Mouse (Mus musculus) G1E (cell line): ENCODE results near the gene Ntsr1.

Experiments used
- CTCF ChIP-seq: IDR thresholded peaks from 2 replicates; pipeline ENCODE4 v1.5.1; 2012; ENCODE audit warnings: low read depth, low read length, inconsistent platforms, mixed read lengths
- GATA1 ChIP-seq: IDR thresholded peaks from 2 replicates; pipeline ENCODE4 v1.6.1; 2012; ENCODE audit warnings: borderline replicate concordance, low read length, inconsistent platforms, mixed read lengths
- GATA2 ChIP-seq: IDR thresholded peaks from 2 replicates; pipeline ENCODE4 v1.6.1; 2012; ENCODE audit warnings: low read depth, low read length, inconsistent platforms, borderline replicate concordance
- POLR2AphosphoS5 ChIP-seq: IDR thresholded peaks from 2 replicates; pipeline ENCODE4 v1.6.1; 2012; ENCODE audit warnings: low read depth, low read length, inconsistent platforms; ENCODE audit not compliant: insufficient replicate concordance
- TAL1 ChIP-seq: conservative IDR thresholded peaks from 2 replicates; pipeline ENCODE4 v1.6.1; 2012; ENCODE audit warnings: low read depth, low read length, inconsistent platforms, mixed read lengths

DNA sequence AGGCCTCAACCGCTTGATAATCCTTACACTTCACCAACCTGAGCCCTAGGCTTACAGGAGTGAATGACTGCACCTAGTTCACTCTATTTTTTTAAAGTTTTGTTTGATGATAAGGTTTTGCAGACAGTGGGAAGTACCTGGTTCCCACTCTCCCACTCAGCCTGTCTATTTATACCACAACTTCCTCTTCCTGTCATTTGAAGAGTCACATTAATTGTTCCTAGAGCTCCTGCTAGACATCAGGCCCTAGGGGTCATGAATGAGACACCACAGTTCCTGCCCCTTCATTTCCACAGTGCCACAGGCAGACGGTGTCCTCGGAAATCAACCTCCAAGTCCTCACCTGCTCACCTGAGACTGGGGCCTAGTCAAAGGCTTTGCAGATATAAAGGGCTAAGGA is 56.7 kb downstream of the Ntsr1 start:
- TF ChIP-seq CTCF (no peak), GATA1 (no peak), POLR2AphosphoS5 (no peak), TAL1 (no peak), GATA2 (no peak)
